ENCODE assay signal across 13 mouse cellular contexts in the genomic region with DNA sequence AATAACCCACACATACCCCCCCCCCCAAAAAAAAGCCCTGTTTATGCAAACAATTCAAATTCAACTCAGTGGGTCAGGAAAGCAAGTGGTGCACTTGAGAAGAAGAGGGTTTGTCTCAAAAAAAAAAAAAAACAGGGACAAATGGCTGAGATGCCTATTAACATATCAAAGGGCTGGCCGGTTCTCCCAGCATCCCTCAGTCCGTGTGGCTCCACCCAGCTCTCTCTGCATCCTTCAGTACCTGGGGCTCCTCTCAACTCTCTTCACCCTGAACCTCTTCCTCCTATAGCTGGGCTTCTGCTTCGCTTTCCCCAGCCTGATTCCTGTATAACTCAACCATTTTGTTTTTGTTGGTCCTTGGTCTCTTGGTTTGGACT. TPM values are rescaled to one million over a fixed set of nuclear protein-coding genes. Genes with fewer than 3 reads are reported as not detected.
DNase-seq lines count a peak whose midpoint lies in the region; ATAC-seq lines count a peak whose summit lies in the region.
"Had no signal": no experiment of that assay in that cellular context is flagged by ENCODE, and none has a peak within 500 bp of the region (broad histone marks: within the 10 kb centered on the region; RNA-seq: fewer than 3 reads in every experiment).

No protein-coding gene starts in this region.

- WGBS in kidney, embryonic 15.5 days: 15% methylated on average over 3 of the region's 3 CpGs
- 3% methylated on average over 3 of the region's 3 CpGs for WGBS in forebrain, embryonic 13.5 days
- 8% methylated on average over 3 of the region's 3 CpGs for WGBS in limb, embryonic 12.5 days
- WGBS in neural tube, embryonic 15.5 days: 4% methylated on average over 3 of the region's 3 CpGs
- WGBS in liver, embryonic 12.5 days (ENCODE audit: insufficient replicate concordance): 23% methylated on average over 3 of the region's 3 CpGs

- H3K4me2 ChIP-seq in kidney, embryonic 15.5 days: peak overlapping the region; percentile 29
- H3K4me2 ChIP-seq in forebrain, embryonic 13.5 days: peak overlapping the region; percentile 45
- H3K4me2 ChIP-seq in limb, embryonic 12.5 days: peak overlapping the region; percentile 30
- peak overlapping the region; percentile 37 for H3K4me2 ChIP-seq in neural tube, embryonic 15.5 days
- H3K4me2 ChIP-seq in liver, embryonic 12.5 days: no peak overlapping the region
- H3K4me2 ChIP-seq: heart, embryonic 12.5 days had no signal

- H3K36me3 ChIP-seq in kidney, embryonic 15.5 days: no peaks in the 10 kb centered on the region
- no peaks in the 10 kb centered on the region for H3K36me3 ChIP-seq in forebrain, embryonic 13.5 days (ENCODE audit: poor library complexity, severe bottlenecking)
- no peaks in the 10 kb centered on the region for H3K36me3 ChIP-seq in limb, embryonic 12.5 days
- no peaks in the 10 kb centered on the region for H3K36me3 ChIP-seq in neural tube, embryonic 15.5 days
- no peaks in the 10 kb centered on the region for H3K36me3 ChIP-seq in liver, embryonic 12.5 days
- H3K36me3 ChIP-seq: heart, embryonic 12.5 days had no signal

- no peaks in the 10 kb centered on the region for H3K4me1 ChIP-seq in kidney, embryonic 15.5 days
- peaks cover 8% of the 10 kb centered on the region; the same call in 1 of the 2 replicates for H3K4me1 ChIP-seq in forebrain, embryonic 13.5 days
- no peaks in the 10 kb centered on the region for H3K4me1 ChIP-seq in limb, embryonic 12.5 days (replicated peaks)
- H3K4me1 ChIP-seq in neural tube, embryonic 15.5 days: no peaks in the 10 kb centered on the region
- no peaks in the 10 kb centered on the region for H3K4me1 ChIP-seq in liver, embryonic 12.5 days
- H3K4me1 ChIP-seq: heart, embryonic 12.5 days had no signal

- no peak overlapping the region for H3K4me3 ChIP-seq in kidney, embryonic 15.5 days (replicated peaks)
- peak overlapping the region; percentile 9 for H3K4me3 ChIP-seq in forebrain, embryonic 13.5 days
- no peak overlapping the region for H3K4me3 ChIP-seq in limb, embryonic 12.5 days (replicated peaks)
- H3K4me3 ChIP-seq in neural tube, embryonic 15.5 days (replicated peaks): no peak overlapping the region; the same call in 1 of the 2 replicates
- H3K4me3 ChIP-seq in liver, embryonic 12.5 days: no peak overlapping the region
- H3K4me3 ChIP-seq: heart, embryonic 12.5 days had no signal

- no peak overlapping the region for H3K27ac ChIP-seq in kidney, embryonic 15.5 days
- no peak overlapping the region for H3K27ac ChIP-seq in forebrain, embryonic 13.5 days
- no peak overlapping the region for H3K27ac ChIP-seq in limb, embryonic 12.5 days
- H3K27ac ChIP-seq in neural tube, embryonic 15.5 days (replicated peaks): 0 out of 2 replicates have a peak overlapping the region, but pooled peaks have one; percentile 19
- no peak overlapping the region for H3K27ac ChIP-seq in liver, embryonic 12.5 days
- H3K27ac ChIP-seq: stomach, postnatal 0 days had no signal

- H3K9ac ChIP-seq in kidney, embryonic 15.5 days: no peak overlapping the region
- no peak overlapping the region for H3K9ac ChIP-seq in forebrain, embryonic 13.5 days
- no peak overlapping the region for H3K9ac ChIP-seq in limb, embryonic 12.5 days (replicated peaks)
- H3K9ac ChIP-seq in neural tube, embryonic 15.5 days (replicated peaks): no peak overlapping the region
- no peak overlapping the region for H3K9ac ChIP-seq in liver, embryonic 12.5 days
- H3K9ac ChIP-seq: heart, embryonic 12.5 days had no signal

- DNase-seq in kidney, postnatal 10 days: no peak
- DNase-seq in heart, postnatal 25 days (ENCODE audit: low spot score): no peak
- no peak for DNase-seq in ovary, postnatal 10 days (ENCODE audit: low spot score)
- DNase-seq: cerebellum, adult 11 months; kidney, adult 2 months; lung, postnatal 36 days had no signal

- no peaks in the 10 kb centered on the region for H3K9me3 ChIP-seq in kidney, embryonic 15.5 days (replicated peaks)
- H3K9me3 ChIP-seq in forebrain, embryonic 13.5 days (replicated peaks): peaks cover 14% of the 10 kb centered on the region
- H3K9me3 ChIP-seq in limb, embryonic 12.5 days: 0 out of 2 replicates have a peak, but pooled peaks cover 8% of the 10 kb centered on the region
- H3K9me3 ChIP-seq in neural tube, embryonic 15.5 days (replicated peaks): no peaks in the 10 kb centered on the region
- no peaks in the 10 kb centered on the region for H3K9me3 ChIP-seq in liver, embryonic 12.5 days (replicated peaks)

- ATAC-seq in kidney, embryonic 15.5 days (replicated peaks; ENCODE audit: low FRiP score): no peak
- ATAC-seq in forebrain, embryonic 13.5 days: peak; percentile 89
- ATAC-seq in limb, embryonic 12.5 days (ENCODE audit: insufficient number of reproducible peaks, insufficient read depth, low FRiP score, low TSS enrichment, low read depth): no peak
- ATAC-seq in neural tube, embryonic 15.5 days (ENCODE audit: low FRiP score): no peak; the same call in 1 of the 2 replicates
- ATAC-seq in liver, embryonic 12.5 days: no peak

- intact Hi-C loops in heart, postnatal 25 days (cut with DNase I): no loop called here

- no peaks in the 10 kb centered on the region for H3K27me3 ChIP-seq in kidney, embryonic 15.5 days
- no peaks in the 10 kb centered on the region for H3K27me3 ChIP-seq in forebrain, embryonic 13.5 days
- no peaks in the 10 kb centered on the region for H3K27me3 ChIP-seq in limb, embryonic 12.5 days
- no peaks in the 10 kb centered on the region for H3K27me3 ChIP-seq in neural tube, embryonic 15.5 days (replicated peaks)
- H3K27me3 ChIP-seq in liver, embryonic 12.5 days (replicated peaks): no peaks in the 10 kb centered on the region
- H3K27me3 ChIP-seq: heart, embryonic 12.5 days had no signal

RNA-seq across cellular contexts. Expression of gene 2510009E07Rik, which starts 7.8 kb away (rescaled TPM):
- 13.3 and 14.6 TPM in 2 replicates for polyA plus RNA-seq in kidney, embryonic 15.5 days (2015; fragmentation: Nextera tagmentation; extraction: Ambion mirVana)
- 32.1 and 38.8 TPM in 2 replicates for polyA plus RNA-seq in forebrain, embryonic 13.5 days (2015; fragmentation: Nextera tagmentation; extraction: Ambion mirVana)
- 16.6 and 17.6 TPM in 2 replicates for polyA plus RNA-seq in limb, embryonic 12.5 days (2016; fragmentation: Nextera tagmentation; extraction: Ambion mirVana)
- polyA plus RNA-seq in neural tube, embryonic 15.5 days (2015; fragmentation: Nextera tagmentation; extraction: Ambion mirVana): 36.5 and 41.9 TPM in 2 replicates
- 10 to 100 TPM; 27.5 to 29.8 TPM for total RNA-seq in heart, postnatal 25 days (2021)
- 3.9 and 4.2 TPM in 2 replicates for polyA plus RNA-seq in liver, embryonic 12.5 days (2016; fragmentation: Nextera tagmentation; extraction: Ambion mirVana)
